Mouse (Mus musculus): ENCODE data around the gene Hapln2. TPM values are rescaled to one million over a fixed set of nuclear protein-coding genes. Genes with fewer than 3 reads are reported as not detected.

The Hapln2 gene
- total RNA-seq (2021) = 10 to 100 TPM in 1 of 2 experiments, 1 to 10 TPM in 1; 7.3 to 12.0 TPM

- DNase-seq (ENCODE audit: extremely low spot score in 1 of 2, low spot score in 1 of 2) = peak in 1 of 2 experiments; percentile 16
Observed at GRCm38 (mm10) chr3:88027434-88028186, at the start of gene Hapln2. Hapln2 (minus strand) TSS chr3:88027583.

GRCm38 (mm10) chr3:88074766-88075165, 47.4 kb upstream of the Hapln2 start:
- no peak for DNase-seq (ENCODE audit: extremely low spot score in 1 of 2, low spot score in 1 of 2)

GRCm38 (mm10) chr3:88074351-88074750, 47.0 kb upstream of the Hapln2 start:
- no peak for DNase-seq (ENCODE audit: extremely low spot score in 1 of 2, low spot score in 1 of 2)

GRCm38 (mm10) chr3:88073631-88074030, 46.2 kb upstream of the Hapln2 start:
- DNase-seq (ENCODE audit: extremely low spot score in 1 of 2, low spot score in 1 of 2) = no peak

- DNase-seq (ENCODE audit: extremely low spot score in 1 of 2, low spot score in 1 of 2) = peak; percentile 86 to 97
Observed at GRCm38 (mm10) chr3:88071783-88072182, 44.4 kb upstream of the Hapln2 start.

- no peak for DNase-seq (ENCODE audit: extremely low spot score in 1 of 2, low spot score in 1 of 2)
Observed at GRCm38 (mm10) chr3:88068386-88068785, 41.0 kb upstream of the Hapln2 start.

- peak; percentile 69 to 73 for DNase-seq (ENCODE audit: extremely low spot score in 1 of 2, low spot score in 1 of 2)
Observed at GRCm38 (mm10) chr3:88057902-88058696, 30.7 kb upstream of the Hapln2 start, which contains the start of gene Naxe. Naxe (minus strand) TSS chr3:88058495.

GRCm38 (mm10) chr3:88057030-88057429, 29.6 kb upstream of the Hapln2 start:
- DNase-seq (ENCODE audit: extremely low spot score in 1 of 2, low spot score in 1 of 2) = no peak

GRCm38 (mm10) chr3:88049532-88049931, 22.1 kb upstream of the Hapln2 start:
- DNase-seq (ENCODE audit: extremely low spot score in 1 of 2, low spot score in 1 of 2) = no peak

GRCm38 (mm10) chr3:88042661-88043421, 15.5 kb upstream of the Hapln2 start, which contains the start of gene Gpatch4:
Gpatch4 (plus strand) TSS chr3:88043108.
- DNase-seq (ENCODE audit: extremely low spot score in 1 of 2, low spot score in 1 of 2) = peak; percentile 67 to 76

GRCm38 (mm10) chr3:88035561-88036293, 8.3 kb upstream of the Hapln2 start:
- DNase-seq (ENCODE audit: extremely low spot score in 1 of 2, low spot score in 1 of 2) = no peak

- DNase-seq (ENCODE audit: extremely low spot score in 1 of 2, low spot score in 1 of 2) = no peak
Observed at GRCm38 (mm10) chr3:88033506-88033905, 6.1 kb upstream of the Hapln2 start.

GRCm38 (mm10) chr3:88030608-88031395, 3.4 kb upstream of the Hapln2 start:
- DNase-seq (ENCODE audit: extremely low spot score in 1 of 2, low spot score in 1 of 2) = no peak

- no peak for DNase-seq (ENCODE audit: extremely low spot score in 1 of 2, low spot score in 1 of 2)
Observed at GRCm38 (mm10) chr3:88026823-88027222, 560 bp downstream of the Hapln2 start.

- DNase-seq (ENCODE audit: extremely low spot score in 1 of 2, low spot score in 1 of 2) = no peak
Observed at GRCm38 (mm10) chr3:88023192-88024074, 4.0 kb downstream of the Hapln2 start.

- peak; percentile 34 to 66 for DNase-seq (ENCODE audit: extremely low spot score in 1 of 2, low spot score in 1 of 2)
Observed at GRCm38 (mm10) chr3:88022322-88023191, 4.8 kb downstream of the Hapln2 start.

- DNase-seq (ENCODE audit: extremely low spot score in 1 of 2, low spot score in 1 of 2) = no peak
Observed at GRCm38 (mm10) chr3:88010634-88011265, 16.6 kb downstream of the Hapln2 start.

Data from layer of hippocampus, postnatal 25 days (tissue).